28 mouse cellular contexts compared by ENCODE assay signal in genomic region chr13:69439486-69439885, GRCm38 (mm10).
"Had no signal": no experiment of that assay in that cellular context is flagged by ENCODE, and none has a peak within 500 bp of the region (broad histone marks: within the 10 kb centered on the region; RNA-seq: fewer than 3 reads in every experiment).

No protein-coding gene starts in this region.

- H3K27ac ChIP-seq: heart, adult 2 months; heart, embryonic 13.5 days; heart, embryonic 15.5 days; hindbrain, embryonic 10.5 days; hindbrain, embryonic 12.5 days; hindbrain, embryonic 14.5 days; intestine, embryonic 15.5 days; layer of hippocampus, adult 2 months; left cerebral cortex, adult 2 months; limb, embryonic 10.5 days; limb, embryonic 12.5 days; liver, embryonic 13.5 days; liver, embryonic 15.5 days had no signal

- H3K27me3 ChIP-seq: heart, embryonic 13.5 days; heart, embryonic 15.5 days; hindbrain, embryonic 12.5 days; intestine, embryonic 15.5 days; limb, embryonic 12.5 days; liver, embryonic 13.5 days; liver, embryonic 15.5 days had no signal

- H3K9me3 ChIP-seq: heart, embryonic 13.5 days; heart, embryonic 15.5 days; hindbrain, embryonic 10.5 days; hindbrain, embryonic 12.5 days; intestine, embryonic 15.5 days; limb, embryonic 10.5 days; limb, embryonic 12.5 days; liver, embryonic 13.5 days; liver, embryonic 15.5 days had no signal

- H3K36me3 ChIP-seq: heart, embryonic 13.5 days; heart, embryonic 15.5 days; hindbrain, embryonic 10.5 days; hindbrain, embryonic 12.5 days; intestine, embryonic 15.5 days; limb, embryonic 10.5 days; limb, embryonic 12.5 days; liver, embryonic 13.5 days; liver, embryonic 15.5 days had no signal

- H3K4me2 ChIP-seq: heart, embryonic 11.5 days; heart, embryonic 13.5 days; heart, embryonic 15.5 days; hindbrain, embryonic 12.5 days; hindbrain, embryonic 14.5 days; intestine, embryonic 15.5 days; limb, embryonic 12.5 days; liver, embryonic 11.5 days; liver, embryonic 13.5 days; liver, embryonic 15.5 days had no signal

- DNase-seq: gastrocnemius, postnatal 10 days; gastrocnemius, postnatal 36 days; heart, adult 2 months; heart, postnatal 14 days; heart, postnatal 36 days; kidney, adult 18-20 months; kidney, adult 8-10 months; kidney, postnatal 10 days; kidney, postnatal 25 days; kidney, postnatal 4 days; liver; liver, embryonic 13.5 days had no signal

- H3K9ac ChIP-seq: heart, embryonic 13.5 days; heart, embryonic 15.5 days; hindbrain, embryonic 12.5 days; hindbrain, embryonic 14.5 days; intestine, embryonic 15.5 days; limb, embryonic 12.5 days; liver, embryonic 13.5 days; liver, embryonic 15.5 days had no signal

- H3K4me3 ChIP-seq: heart, adult 2 months; heart, embryonic 13.5 days; heart, embryonic 15.5 days; hindbrain, embryonic 10.5 days; hindbrain, embryonic 12.5 days; intestine, embryonic 15.5 days; layer of hippocampus, adult 2 months; left cerebral cortex, adult 2 months; limb, embryonic 10.5 days; limb, embryonic 12.5 days; liver, embryonic 13.5 days; liver, embryonic 15.5 days had no signal

- H3K4me1 ChIP-seq: heart, embryonic 15.5 days; hindbrain, embryonic 12.5 days; intestine, embryonic 15.5 days; liver, embryonic 13.5 days; liver, embryonic 15.5 days had no signal

- ATAC-seq: hindbrain, embryonic 16.5 days; inflammation-experienced regulatory T-cells, adult 6 months; intestine, embryonic 15.5 days; intestine, postnatal 0 days had no signal
